Mouse (Mus musculus): ENCODE data around the gene Kcnq5. TPM values are rescaled to one million over a fixed set of nuclear protein-coding genes. Genes with fewer than 3 reads are reported as not detected.

Kcnq5 gene
- polyA plus RNA-seq, 1 experiment from 2014 or later = 2.4 TPM

- no peak for ATAC-seq
- peak overlapping the region; percentile 90 for H3K4me2 ChIP-seq (ENCODE audit: low read length)
- peaks cover 9% of the 10 kb centered on the region for H3K4me1 ChIP-seq (ENCODE audit: control insufficient read depth, insufficient read depth, low read length)
- H3K27ac ChIP-seq (ENCODE audit: low read length) = no peak overlapping the region
- no peak overlapping the region for H3K9ac ChIP-seq (ENCODE audit: low read depth, low read length)
- H3K36me3 ChIP-seq (ENCODE audit: control insufficient read depth, insufficient read depth, low read length) = no peaks in the 10 kb centered on the region
- no peaks in the 10 kb centered on the region for H3K9me3 ChIP-seq (replicated peaks; ENCODE audit: control insufficient read depth, low read length, poor library complexity, severe bottlenecking)
- H3K27me3 ChIP-seq (ENCODE audit: control insufficient read depth, insufficient read depth, low read depth, low read length) = no peaks in the 10 kb centered on the region
- 33% methylated on average over 8 of the region's 8 CpGs for WGBS
- H3K4me3 ChIP-seq (ENCODE audit: low read depth, low read length) = peak overlapping the region; percentile 85
Measured at GRCm38 (mm10) chr1:21959648-21960285, 2.0 kb downstream of the Kcnq5 start.

DNA sequence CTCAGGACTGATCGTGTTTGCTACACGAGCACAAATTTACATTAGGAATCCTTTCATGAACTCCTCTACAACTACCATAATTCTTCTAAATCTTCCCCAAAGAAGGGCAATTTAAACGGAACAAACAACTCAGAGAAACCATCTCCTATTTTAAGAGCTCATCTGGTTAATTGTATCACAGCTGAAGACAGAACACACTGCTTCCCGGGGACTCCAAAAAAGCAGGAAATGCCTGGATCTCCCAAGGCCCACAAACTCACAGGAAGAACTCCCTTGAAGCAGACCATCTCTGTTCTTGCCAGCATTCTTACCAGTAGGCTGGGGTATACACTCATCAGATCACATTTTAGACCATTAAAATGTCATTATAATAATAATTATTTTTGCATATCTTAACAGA, 3.7 kb downstream of the Kcnq5 start:
- H3K4me3 ChIP-seq (ENCODE audit: low read depth, low read length) = no peak overlapping the region
- no peaks in the 10 kb centered on the region for H3K36me3 ChIP-seq (ENCODE audit: control insufficient read depth, insufficient read depth, low read length)
- 76% methylated on average over 4 of the region's 4 CpGs for WGBS

GRCm38 (mm10) chr1:21940831-21941230, 20.9 kb downstream of the Kcnq5 start:
- Histone ChIP-seq H3K9me3 (replicated peaks; ENCODE audit: control insufficient read depth, low read length, poor library complexity, severe bottlenecking) (no peaks in the 10 kb centered on the region), H3K9ac (ENCODE audit: low read depth, low read length) (no peak overlapping the region), H3K4me1 (ENCODE audit: control insufficient read depth, insufficient read depth, low read length) (no peaks in the 10 kb centered on the region), H3K27me3 (ENCODE audit: control insufficient read depth, insufficient read depth, low read depth, low read length) (no peaks in the 10 kb centered on the region), H3K4me2 (ENCODE audit: low read length) (no peak overlapping the region), H3K36me3 (ENCODE audit: control insufficient read depth, insufficient read depth, low read length) (no peaks in the 10 kb centered on the region), H3K27ac (ENCODE audit: low read length) (no peak overlapping the region), H3K4me3 (ENCODE audit: low read depth, low read length) (no peak overlapping the region)
- ATAC-seq = no peak
- 76% methylated on average over 4 of the region's 4 CpGs for WGBS

More for the DNA sequence above, 3.7 kb downstream of the Kcnq5 start:
- Histone ChIP-seq H3K4me1 (ENCODE audit: control insufficient read depth, insufficient read depth, low read length) (peaks cover 9% of the 10 kb centered on the region), H3K9ac (ENCODE audit: low read depth, low read length) (no peak overlapping the region), H3K27ac (ENCODE audit: low read length) (no peak overlapping the region), H3K9me3 (replicated peaks; ENCODE audit: control insufficient read depth, low read length, poor library complexity, severe bottlenecking) (no peaks in the 10 kb centered on the region), H3K27me3 (ENCODE audit: control insufficient read depth, insufficient read depth, low read depth, low read length) (no peaks in the 10 kb centered on the region), H3K4me2 (ENCODE audit: low read length) (no peak overlapping the region)
- ATAC-seq = no peak

DNA sequence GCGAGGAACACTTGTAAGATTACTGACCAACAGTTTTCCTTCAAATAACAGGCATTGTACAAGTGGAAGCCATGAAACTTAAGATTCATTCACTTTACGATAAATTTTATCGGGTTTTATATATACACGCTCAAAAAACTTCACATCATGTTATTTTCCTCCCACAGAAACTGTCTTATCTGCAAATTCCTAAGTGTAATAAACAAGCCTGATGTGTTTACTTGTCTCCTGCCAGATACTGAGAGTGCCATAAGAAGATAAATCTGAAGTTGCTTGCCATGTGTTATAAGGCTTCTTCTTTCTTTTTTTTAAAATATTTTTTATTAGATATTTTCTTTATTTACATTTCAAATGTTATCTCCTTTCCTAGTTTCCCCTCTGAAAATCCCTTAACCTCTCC, 34.6 kb downstream of the Kcnq5 start:
- H3K9ac ChIP-seq (ENCODE audit: low read depth, low read length) = no peak overlapping the region
- H3K9me3 ChIP-seq (replicated peaks; ENCODE audit: control insufficient read depth, low read length, poor library complexity, severe bottlenecking) = no peaks in the 10 kb centered on the region
- WGBS = 94% methylated on average over 4 of the region's 4 CpGs
- no peaks in the 10 kb centered on the region for H3K4me1 ChIP-seq (ENCODE audit: control insufficient read depth, insufficient read depth, low read length)
- H3K27ac ChIP-seq (ENCODE audit: low read length) = no peak overlapping the region
- H3K4me3 ChIP-seq (ENCODE audit: low read depth, low read length) = no peak overlapping the region
- H3K27me3 ChIP-seq (ENCODE audit: control insufficient read depth, insufficient read depth, low read depth, low read length) = no peaks in the 10 kb centered on the region
- H3K36me3 ChIP-seq (ENCODE audit: control insufficient read depth, insufficient read depth, low read length) = no peaks in the 10 kb centered on the region
- no peak for ATAC-seq
- no peak overlapping the region for H3K4me2 ChIP-seq (ENCODE audit: low read length)

DNA sequence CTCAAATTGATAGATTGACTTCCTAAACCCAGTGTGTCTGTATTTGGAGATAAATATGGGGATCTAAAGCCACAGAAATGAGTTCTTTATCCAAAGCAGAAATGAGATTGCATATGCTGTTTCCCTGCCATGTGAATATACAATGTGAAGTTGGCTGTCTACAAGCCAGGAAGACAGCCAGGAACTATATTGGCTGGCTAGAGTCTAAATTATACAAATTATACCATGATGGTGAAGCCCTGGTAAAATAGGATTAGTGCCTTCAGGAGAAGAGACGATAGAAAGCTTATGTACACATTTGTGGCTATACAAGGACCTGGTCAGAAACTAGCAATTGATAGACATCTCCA, 38.5 kb downstream of the Kcnq5 start:
- Histone ChIP-seq H3K4me1 (ENCODE audit: control insufficient read depth, insufficient read depth, low read length) (peaks cover 2% of the 10 kb centered on the region; the same call in 1 of the 2 replicates), H3K4me3 (ENCODE audit: low read depth, low read length) (no peak overlapping the region), H3K36me3 (ENCODE audit: control insufficient read depth, insufficient read depth, low read length) (no peaks in the 10 kb centered on the region), H3K27me3 (ENCODE audit: control insufficient read depth, insufficient read depth, low read depth, low read length) (no peaks in the 10 kb centered on the region), H3K27ac (ENCODE audit: low read length) (no peak overlapping the region), H3K4me2 (ENCODE audit: low read length) (no peak overlapping the region), H3K9ac (ENCODE audit: low read depth, low read length) (no peak overlapping the region), H3K9me3 (replicated peaks; ENCODE audit: control insufficient read depth, low read length, poor library complexity, severe bottlenecking) (no peaks in the 10 kb centered on the region)
- ATAC-seq = no peak
- 66% methylated on average over 1 of the region's 1 CpGs for WGBS

- no peak overlapping the region for H3K27ac ChIP-seq (ENCODE audit: low read length)
- H3K36me3 ChIP-seq (ENCODE audit: control insufficient read depth, insufficient read depth, low read length) = no peaks in the 10 kb centered on the region
- H3K9me3 ChIP-seq (replicated peaks; ENCODE audit: control insufficient read depth, low read length, poor library complexity, severe bottlenecking) = no peaks in the 10 kb centered on the region
- no peaks in the 10 kb centered on the region for H3K27me3 ChIP-seq (ENCODE audit: control insufficient read depth, insufficient read depth, low read depth, low read length)
- peaks cover 2% of the 10 kb centered on the region; the same call in 1 of the 2 replicates for H3K4me1 ChIP-seq (ENCODE audit: control insufficient read depth, insufficient read depth, low read length)
- no peak overlapping the region for H3K9ac ChIP-seq (ENCODE audit: low read depth, low read length)
- WGBS = 87% methylated on average over 8 of the region's 8 CpGs
- ATAC-seq = no peak
- H3K4me2 ChIP-seq (ENCODE audit: low read length) = no peak overlapping the region
- H3K4me3 ChIP-seq (ENCODE audit: low read depth, low read length) = no peak overlapping the region
Measured at GRCm38 (mm10) chr1:21922578-21923292, 39.0 kb downstream of the Kcnq5 start.

- Histone ChIP-seq H3K9me3 (replicated peaks; ENCODE audit: control insufficient read depth, low read length, poor library complexity, severe bottlenecking) (no peaks in the 10 kb centered on the region), H3K9ac (ENCODE audit: low read depth, low read length) (no peak overlapping the region), H3K4me3 (ENCODE audit: low read depth, low read length) (no peak overlapping the region), H3K36me3 (ENCODE audit: control insufficient read depth, insufficient read depth, low read length) (no peaks in the 10 kb centered on the region), H3K4me1 (ENCODE audit: control insufficient read depth, insufficient read depth, low read length) (peaks cover 2% of the 10 kb centered on the region; the same call in 1 of the 2 replicates), H3K27ac (ENCODE audit: low read length) (no peak overlapping the region), H3K27me3 (ENCODE audit: control insufficient read depth, insufficient read depth, low read depth, low read length) (no peaks in the 10 kb centered on the region), H3K4me2 (ENCODE audit: low read length) (no peak overlapping the region)
- 39% methylated on average over 6 of the region's 6 CpGs for WGBS
- ATAC-seq = peak; percentile 28; the same call in 1 of the 2 replicates
Measured at GRCm38 (mm10) chr1:21919276-21919675, 42.5 kb downstream of the Kcnq5 start.

DNA sequence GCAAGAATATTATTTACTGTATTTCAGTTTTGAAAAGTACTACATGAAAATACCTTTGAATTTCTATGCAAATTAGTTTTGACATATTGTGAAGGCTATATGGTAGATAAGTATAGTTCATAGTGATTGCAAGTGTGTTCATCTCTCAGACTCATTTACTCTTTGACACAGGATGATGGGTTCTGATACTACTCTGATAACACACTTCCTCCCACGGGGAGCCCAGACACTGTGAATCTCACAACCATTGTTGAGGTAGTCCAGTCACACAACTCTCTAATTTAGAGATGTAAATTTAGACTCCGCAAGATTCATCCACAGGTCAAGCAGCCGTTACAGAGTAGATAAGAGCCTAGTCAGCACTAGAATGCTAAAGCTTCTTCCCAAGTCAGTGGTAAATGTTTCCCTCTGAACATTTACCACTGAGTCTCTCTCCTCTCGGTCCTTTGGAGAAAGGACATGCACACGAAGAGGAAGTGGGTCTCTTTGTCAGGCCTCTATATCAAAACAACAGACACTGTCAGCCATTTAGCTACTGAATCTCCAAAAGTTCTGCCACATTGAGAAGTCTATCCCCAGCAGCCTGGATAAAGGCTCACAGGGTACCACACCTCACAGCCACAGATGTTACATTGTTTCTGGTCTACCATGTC, 65.5 kb downstream of the Kcnq5 start:
- no peak overlapping the region for H3K4me2 ChIP-seq (ENCODE audit: low read length)
- H3K4me1 ChIP-seq (ENCODE audit: control insufficient read depth, insufficient read depth, low read length) = no peaks in the 10 kb centered on the region
- H3K9me3 ChIP-seq (replicated peaks; ENCODE audit: control insufficient read depth, low read length, poor library complexity, severe bottlenecking) = no peaks in the 10 kb centered on the region
- no peaks in the 10 kb centered on the region for H3K36me3 ChIP-seq (ENCODE audit: control insufficient read depth, insufficient read depth, low read length)
- H3K9ac ChIP-seq (ENCODE audit: low read depth, low read length) = no peak overlapping the region
- H3K27me3 ChIP-seq (ENCODE audit: control insufficient read depth, insufficient read depth, low read depth, low read length) = no peaks in the 10 kb centered on the region
- no peak overlapping the region for H3K4me3 ChIP-seq (ENCODE audit: low read depth, low read length)
- WGBS = 80% methylated on average over 5 of the region's 5 CpGs
- no peak for ATAC-seq
- no peak overlapping the region for H3K27ac ChIP-seq (ENCODE audit: low read length)

GRCm38 (mm10) chr1:21883747-21884146, 78.0 kb downstream of the Kcnq5 start:
- WGBS = 43% methylated on average over 3 of the region's 3 CpGs
- H3K4me2 ChIP-seq (ENCODE audit: low read length) = no peak overlapping the region
- no peaks in the 10 kb centered on the region for H3K27me3 ChIP-seq (ENCODE audit: control insufficient read depth, insufficient read depth, low read depth, low read length)
- ATAC-seq = no peak
- no peaks in the 10 kb centered on the region for H3K4me1 ChIP-seq (ENCODE audit: control insufficient read depth, insufficient read depth, low read length)
- no peaks in the 10 kb centered on the region for H3K9me3 ChIP-seq (replicated peaks; ENCODE audit: control insufficient read depth, low read length, poor library complexity, severe bottlenecking)
- no peak overlapping the region for H3K4me3 ChIP-seq (ENCODE audit: low read depth, low read length)
- no peak overlapping the region for H3K9ac ChIP-seq (ENCODE audit: low read depth, low read length)
- H3K36me3 ChIP-seq (ENCODE audit: control insufficient read depth, insufficient read depth, low read length) = no peaks in the 10 kb centered on the region
- H3K27ac ChIP-seq (ENCODE audit: low read length) = no peak overlapping the region
